Mouse (Mus musculus) kidney, adult 9 months (tissue): ENCODE data around the gene Podxl2.

Experiments used
- DNase-seq: peaks from one replicate; pipeline ENCODE4 v3.0.0; 2022

The Podxl2 gene

DNA sequence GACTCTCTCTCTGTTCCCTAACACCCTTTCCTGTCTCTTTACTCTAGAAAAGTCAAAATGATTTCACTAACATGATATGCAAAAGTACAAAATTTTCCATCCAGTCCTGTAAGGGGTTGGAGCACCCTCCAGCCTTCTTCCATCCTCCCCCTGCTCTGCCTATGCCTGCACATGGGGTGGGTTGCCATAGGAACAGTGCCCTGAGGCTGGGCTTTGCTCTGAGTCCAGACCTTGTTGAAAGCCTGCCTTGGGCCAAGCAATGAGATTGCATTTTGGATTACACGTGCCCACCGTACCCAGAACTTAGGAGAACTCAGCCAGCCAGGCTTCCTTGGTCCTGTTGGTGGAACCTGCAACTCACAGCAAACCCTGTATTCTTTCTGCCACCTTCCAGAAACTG is 81.6 kb downstream of the Podxl2 start:
- no peak for DNase-seq
